Mouse (Mus musculus) large intestine, adult 2 months (tissue): ENCODE data around the gene Ccdc172. TPM values are rescaled to one million over a fixed set of nuclear protein-coding genes. Genes with fewer than 3 reads are reported as not detected.

Source experiments
- DNase-seq: peaks from one replicate; pipeline ENCODE4 v3.0.0-alpha.2; 2012; ENCODE audit warnings: low read depth, low spot score
- WGBS: fragments of 180-500 bp; shearing (Covaris S2); methylation state at CpG from one replicate; pipeline ENCODE4 v1.1.7; 2018; 5-methylcytosine and 5-hydroxymethylcytosine counted together
- polyA plus RNA-seq: library from polyadenylated mRNA; depleted of rRNA; stranded (reverse); fragments of >200 nt; gene quantifications from 2 replicates; pipeline ENCODE4 v1.2.3, GENCODE M21; 2012; rRNA removed

Gene Ccdc172
- polyA plus RNA-seq, 1 experiment, result not detected

GRCm38 (mm10) chr19:58558352-58558751 lies 46.6 kb downstream of the Ccdc172 start:
- DNase-seq, result no peak
- 46% methylated on average over 5 of the region's 5 CpGs for WGBS

GRCm38 (mm10) chr19:58562301-58562815 lies 50.6 kb downstream of the Ccdc172 start:
- 87% methylated on average over 7 of the region's 7 CpGs for WGBS
- DNase-seq, result no peak

- DNase-seq, result no peak
- WGBS, result 86% methylated on average over 2 of the region's 2 CpGs
Observed at GRCm38 (mm10) chr19:58571566-58571965, 59.8 kb downstream of the Ccdc172 start.

GRCm38 (mm10) chr19:58572429-58573071 lies 60.8 kb downstream of the Ccdc172 start:
- no peak for DNase-seq
- 49% methylated on average over 11 of the region's 11 CpGs for WGBS

GRCm38 (mm10) chr19:58573072-58573438 lies 61.3 kb downstream of the Ccdc172 start:
- no peak for DNase-seq
- WGBS, result 59% methylated on average over 3 of the region's 3 CpGs

GRCm38 (mm10) chr19:58582018-58582417 lies 70.2 kb downstream of the Ccdc172 start:
- DNase-seq, result no peak
- 22% methylated on average over 7 of the region's 7 CpGs for WGBS

GRCm38 (mm10) chr19:58582956-58583355 lies 71.2 kb downstream of the Ccdc172 start:
- no peak for DNase-seq
- WGBS, result 90% methylated on average over 5 of the region's 5 CpGs

GRCm38 (mm10) chr19:58586046-58586445 lies 74.3 kb downstream of the Ccdc172 start:
- no peak for DNase-seq
- 61% methylated on average over 2 of the region's 2 CpGs for WGBS

GRCm38 (mm10) chr19:58590251-58590936 lies 78.6 kb downstream of the Ccdc172 start:
- DNase-seq, result no peak
- 62% methylated on average over 6 of the region's 6 CpGs for WGBS

GRCm38 (mm10) chr19:58600381-58600780 lies 88.6 kb downstream of the Ccdc172 start:
- no peak for DNase-seq
- whole genome bisulfite sequencing, result 83% methylated on average over 5 of the region's 5 CpGs

Other genes starting within 250 kb of the Ccdc172 start
- gene Gfra1, start 56.1 kb upstream of the Ccdc172 start, polyA plus RNA-seq, result 1.1 and 1.7 TPM in 2 replicates
- gene Pnlip, start 140.5 kb downstream of the Ccdc172 start, polyA plus RNA-seq, result 0.50 and 0.71 TPM in 2 replicates
- 1.1 and 1.2 TPM in 2 replicates for gene Pnliprp1, start 216.9 kb downstream of the Ccdc172 start, polyA plus RNA-seq
- gene Pnliprp2, start 247.7 kb downstream of the Ccdc172 start, polyA plus RNA-seq, result 48.8 and 67.0 TPM in 2 replicates